Mouse (Mus musculus): ENCODE measurements around the gene Ncln. TPM values are rescaled to one million over a fixed set of nuclear protein-coding genes. Genes with fewer than 3 reads are reported as not detected.

Ncln gene
- polyA plus RNA-seq, 1 experiment from 2014 or later = 80.9 TPM

- Histone ChIP-seq H3K27me3 (replicated peaks; ENCODE audit: control insufficient read depth, insufficient read depth, low read length) (no peaks in the 10 kb centered on the region), H3K36me3 (ENCODE audit: control insufficient read depth, insufficient read depth) (no peaks in the 10 kb centered on the region), H3K4me3 (replicated peaks; ENCODE audit: low read length) (no peak overlapping the region), H3K9me3 (ENCODE audit: control insufficient read depth, low read length) (no peaks in the 10 kb centered on the region), H3K27ac (ENCODE audit: low read length) (no peak overlapping the region), H3K9ac (replicated peaks; ENCODE audit: low read depth, low read length) (no peak overlapping the region), H3K4me1 (replicated peaks; ENCODE audit: control insufficient read depth, insufficient read depth, low read length) (peaks cover 8% of the 10 kb centered on the region), H3K4me2 (ENCODE audit: low read length) (no peak overlapping the region)
- WGBS = 85% methylated on average over 5 of the region's 5 CpGs
- no peak for ATAC-seq
Measured at GRCm38 (mm10) chr10:81501863-81502262, 5.7 kb upstream of the Ncln start.

- Histone ChIP-seq H3K4me1 (replicated peaks; ENCODE audit: control insufficient read depth, insufficient read depth, low read length) (peaks cover 14% of the 10 kb centered on the region), H3K36me3 (ENCODE audit: control insufficient read depth, insufficient read depth) (no peaks in the 10 kb centered on the region), H3K9me3 (ENCODE audit: control insufficient read depth, low read length) (no peaks in the 10 kb centered on the region), H3K27ac (ENCODE audit: low read length) (no peak within 1 kb of the TSS), H3K9ac (replicated peaks; ENCODE audit: low read depth, low read length) (no peak within 1 kb of the TSS), H3K27me3 (replicated peaks; ENCODE audit: control insufficient read depth, insufficient read depth, low read length) (no peaks in the 10 kb centered on the region), H3K4me2 (ENCODE audit: low read length) (no peak within 1 kb of the TSS), H3K4me3 (replicated peaks; ENCODE audit: low read length) (no peak within 1 kb of the TSS)
- ATAC-seq = no peak
- 86% methylated on average over 3 of the region's 3 CpGs for WGBS
Measured at GRCm38 (mm10) chr10:81500032-81500431, 3.8 kb upstream of the Ncln start, which contains the start of gene S1pr4. S1pr4 (minus strand) TSS chr10:81500132.

GRCm38 (mm10) chr10:81499250-81499901 is 3.2 kb upstream of the Ncln start:
- WGBS = 79% methylated on average over 23 of the region's 23 CpGs

GRCm38 (mm10) chr10:81498316-81499249 is 2.4 kb upstream of the Ncln start:
- Histone ChIP-seq H3K4me1 (replicated peaks; ENCODE audit: control insufficient read depth, insufficient read depth, low read length) (peaks cover 23% of the 10 kb centered on the region), H3K27me3 (replicated peaks; ENCODE audit: control insufficient read depth, insufficient read depth, low read length) (no peaks in the 10 kb centered on the region), H3K36me3 (ENCODE audit: control insufficient read depth, insufficient read depth) (no peaks in the 10 kb centered on the region), H3K27ac (ENCODE audit: low read length) (no peak overlapping the region), H3K4me2 (ENCODE audit: low read length) (no peak overlapping the region), H3K9ac (replicated peaks; ENCODE audit: low read depth, low read length) (no peak overlapping the region), H3K9me3 (ENCODE audit: control insufficient read depth, low read length) (no peaks in the 10 kb centered on the region), H3K4me3 (replicated peaks; ENCODE audit: low read length) (no peak overlapping the region)
- 86% methylated on average over 38 of the region's 38 CpGs for WGBS
- ATAC-seq = no peak

More at GRCm38 (mm10) chr10:81499250-81499901, 3.2 kb upstream of the Ncln start:
- no peaks in the 10 kb centered on the region for H3K9me3 ChIP-seq (ENCODE audit: control insufficient read depth, low read length)
- ATAC-seq = no peak
- H3K36me3 ChIP-seq (ENCODE audit: control insufficient read depth, insufficient read depth) = no peaks in the 10 kb centered on the region
- peaks cover 21% of the 10 kb centered on the region for H3K4me1 ChIP-seq (replicated peaks; ENCODE audit: control insufficient read depth, insufficient read depth, low read length)
- no peaks in the 10 kb centered on the region for H3K27me3 ChIP-seq (replicated peaks; ENCODE audit: control insufficient read depth, insufficient read depth, low read length)
- no peak overlapping the region for H3K27ac ChIP-seq (ENCODE audit: low read length)
- no peak overlapping the region for H3K4me3 ChIP-seq (replicated peaks; ENCODE audit: low read length)
- H3K9ac ChIP-seq (replicated peaks; ENCODE audit: low read depth, low read length) = no peak overlapping the region
- H3K4me2 ChIP-seq (ENCODE audit: low read length) = no peak overlapping the region

GRCm38 (mm10) chr10:81497401-81498270 is 1.4 kb upstream of the Ncln start:
- Histone ChIP-seq H3K4me3 (replicated peaks; ENCODE audit: low read length) (no peak overlapping the region), H3K9ac (replicated peaks; ENCODE audit: low read depth, low read length) (no peak overlapping the region), H3K36me3 (ENCODE audit: control insufficient read depth, insufficient read depth) (0 out of 2 replicates have a peak, but pooled peaks cover 3% of the 10 kb centered on the region)

GRCm38 (mm10) chr10:81496969-81497368 is 777 bp upstream of the Ncln start:
- Histone ChIP-seq H3K9ac (replicated peaks; ENCODE audit: low read depth, low read length) (peak overlapping the region; percentile 49), H3K27ac (ENCODE audit: low read length) (peak overlapping the region; percentile 71), H3K4me2 (ENCODE audit: low read length) (peak overlapping the region; percentile 65), H3K27me3 (replicated peaks; ENCODE audit: control insufficient read depth, insufficient read depth, low read length) (no peaks in the 10 kb centered on the region), H3K4me1 (replicated peaks; ENCODE audit: control insufficient read depth, insufficient read depth, low read length) (peaks cover 19% of the 10 kb centered on the region), H3K9me3 (ENCODE audit: control insufficient read depth, low read length) (no peaks in the 10 kb centered on the region), H3K4me3 (replicated peaks; ENCODE audit: low read length) (peak overlapping the region; percentile 75), H3K36me3 (ENCODE audit: control insufficient read depth, insufficient read depth) (0 out of 2 replicates have a peak, but pooled peaks cover 3% of the 10 kb centered on the region)
- no peak for ATAC-seq
- 37% methylated on average over 4 of the region's 4 CpGs for WGBS

More at GRCm38 (mm10) chr10:81497401-81498270, 1.4 kb upstream of the Ncln start:
- 82% methylated on average over 17 of the region's 17 CpGs for WGBS
- Histone ChIP-seq H3K4me1 (replicated peaks; ENCODE audit: control insufficient read depth, insufficient read depth, low read length) (peaks cover 19% of the 10 kb centered on the region), H3K4me2 (ENCODE audit: low read length) (peak overlapping the region; percentile 65), H3K27me3 (replicated peaks; ENCODE audit: control insufficient read depth, insufficient read depth, low read length) (no peaks in the 10 kb centered on the region), H3K9me3 (ENCODE audit: control insufficient read depth, low read length) (no peaks in the 10 kb centered on the region), H3K27ac (ENCODE audit: low read length) (no peak overlapping the region)
- ATAC-seq = no peak

GRCm38 (mm10) chr10:81495616-81496263 is 452 bp downstream of the Ncln start:
- H3K4me1 ChIP-seq (replicated peaks; ENCODE audit: control insufficient read depth, insufficient read depth, low read length) = peaks cover 19% of the 10 kb centered on the region
- peak overlapping the region; percentile 77 for H3K4me2 ChIP-seq (ENCODE audit: low read length)
- peak overlapping the region; percentile 75 for H3K4me3 ChIP-seq (replicated peaks; ENCODE audit: low read length)
- 2% methylated on average over 41 of the region's 41 CpGs for WGBS
- no peaks in the 10 kb centered on the region for H3K27me3 ChIP-seq (replicated peaks; ENCODE audit: control insufficient read depth, insufficient read depth, low read length)
- H3K36me3 ChIP-seq (ENCODE audit: control insufficient read depth, insufficient read depth) = peaks cover 6% of the 10 kb centered on the region; the same call in 1 of the 2 replicates
- no peaks in the 10 kb centered on the region for H3K9me3 ChIP-seq (ENCODE audit: control insufficient read depth, low read length)
- peak; percentile 39 for ATAC-seq
- peak overlapping the region; percentile 75 for H3K9ac ChIP-seq (replicated peaks; ENCODE audit: low read depth, low read length)
- peak overlapping the region; percentile 48 for H3K27ac ChIP-seq (ENCODE audit: low read length)

- Histone ChIP-seq H3K27me3 (replicated peaks; ENCODE audit: control insufficient read depth, insufficient read depth, low read length) (no peaks in the 10 kb centered on the region), H3K4me3 (replicated peaks; ENCODE audit: low read length) (peak overlapping the region; percentile 75), H3K4me2 (ENCODE audit: low read length) (peak overlapping the region; percentile 77), H3K27ac (ENCODE audit: low read length) (no peak overlapping the region), H3K9me3 (ENCODE audit: control insufficient read depth, low read length) (no peaks in the 10 kb centered on the region), H3K4me1 (replicated peaks; ENCODE audit: control insufficient read depth, insufficient read depth, low read length) (peaks cover 19% of the 10 kb centered on the region), H3K9ac (replicated peaks; ENCODE audit: low read depth, low read length) (peak overlapping the region; percentile 75), H3K36me3 (ENCODE audit: control insufficient read depth, insufficient read depth) (peaks cover 7% of the 10 kb centered on the region; the same call in 1 of the 2 replicates)
- 74% methylated on average over 6 of the region's 6 CpGs for WGBS
- no peak for ATAC-seq
Measured at GRCm38 (mm10) chr10:81495151-81495550, 1.0 kb downstream of the Ncln start.
